Mouse (Mus musculus) MEL (cell line): ENCODE measurements around the gene Heg1.

Experiments used
- CHD2 ChIP-seq: IDR thresholded peaks from 2 replicates; pipeline ENCODE4 v1.6.1; 2011; ENCODE audit warnings: low read length, improper control_type of control experiment
- CTCF ChIP-seq, 3 experiments: IDR thresholded peaks in 2 of 3; conservative IDR thresholded peaks in 1 of 3; 2 replicates each; pipeline ENCODE4 v1.5.1; 2011 to 2012; ENCODE audit warnings: low read length in 3 of 3, low read depth in 2 of 3, mild to moderate bottlenecking in 2 of 3, improper control_type of control experiment in 1 of 3, inconsistent platforms in 1 of 3, mixed read lengths in 1 of 3, moderate library complexity in 1 of 3; ENCODE audit not compliant: control insufficient read depth in 1 of 3, insufficient read depth in 1 of 3, poor library complexity in 1 of 3, severe bottlenecking in 1 of 3
- ETS1 ChIP-seq: IDR thresholded peaks from 2 replicates; pipeline ENCODE4 v1.6.1; 2012; ENCODE audit warnings: low read depth, mild to moderate bottlenecking, inconsistent platforms, low read length, improper control_type of control experiment, moderate library complexity
- MEF2A ChIP-seq: IDR thresholded peaks from 2 replicates; pipeline ENCODE4 v1.6.1; 2014; ENCODE audit warnings: low read depth, mild to moderate bottlenecking, inconsistent platforms, low read length, improper control_type of control experiment; ENCODE audit not compliant: poor library complexity, insufficient replicate concordance, severe bottlenecking; ENCODE audit errors: extremely low read depth
- TCF12 ChIP-seq: IDR thresholded peaks from 2 replicates; pipeline ENCODE4 v1.6.1; 2014; ENCODE audit warnings: low read depth, mild to moderate bottlenecking, inconsistent platforms, low read length, improper control_type of control experiment, moderate library complexity

DNA sequence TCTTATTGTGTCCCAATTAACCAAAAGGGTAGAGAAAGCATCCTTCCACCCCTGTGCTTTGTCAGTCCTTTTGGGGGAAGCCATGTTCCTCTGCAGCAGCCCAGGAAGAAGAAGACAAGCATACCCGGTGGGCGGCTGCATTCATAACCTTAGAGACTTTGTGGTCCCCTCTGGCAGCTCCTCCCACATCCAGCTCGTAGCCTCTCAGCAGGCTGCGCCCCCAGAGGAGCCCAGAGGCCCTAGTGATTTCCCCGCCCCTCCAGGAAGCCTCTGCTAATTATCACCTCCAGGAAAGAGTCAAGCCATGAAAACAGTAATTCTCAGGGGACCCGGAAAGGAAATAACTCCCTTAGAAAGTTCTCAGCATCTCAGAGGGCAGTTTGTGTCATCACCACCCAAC is 21.1 kb downstream of the Heg1 start:
- TF ChIP-seq CHD2 = no peak
- no peak for TF ChIP-seq ETS1
- no peak for TF ChIP-seq TCF12
- no peak for TF ChIP-seq MEF2A
- TF ChIP-seq CTCF (IDR thresholded peaks at IDR 0.05 in 2 of 3, conservative IDR thresholded peaks at IDR 0.05 in 1 of 3; ENCODE audit: control insufficient read depth in 1 of 3, insufficient read depth in 1 of 3, low read depth in 2 of 3, low read length in 3 of 3, poor library complexity in 1 of 3, severe bottlenecking in 1 of 3) = no peak
